Mouse (Mus musculus): ENCODE measurements around the gene Sdsl. TPM values are rescaled to one million over a fixed set of nuclear protein-coding genes. Genes with fewer than 3 reads are reported as not detected.
A peak's percentile ranks its signal among the peaks of the same experiment; 100 is the strongest.
"Not testable (repeated sequence)": the region's sequence is repeated elsewhere in the genome, so short reads cannot be mapped to it uniquely, and the experiment has no call there.

Gene Sdsl
- total RNA-seq (2021): 10 to 100 TPM; 33.5 to 38.3 TPM
- long read RNA-seq, experiment 1, partial matches to known transcripts: 94 of 109 reads
- long read RNA-seq, experiment 1, other reads (novel, unspliced or antisense): 15 of 109 reads
- long read RNA-seq, experiment 2, partial matches to known transcripts: 52 of 58 reads
- long read RNA-seq, experiment 2, other reads (novel, unspliced or antisense): 6 of 58 reads

DNA sequence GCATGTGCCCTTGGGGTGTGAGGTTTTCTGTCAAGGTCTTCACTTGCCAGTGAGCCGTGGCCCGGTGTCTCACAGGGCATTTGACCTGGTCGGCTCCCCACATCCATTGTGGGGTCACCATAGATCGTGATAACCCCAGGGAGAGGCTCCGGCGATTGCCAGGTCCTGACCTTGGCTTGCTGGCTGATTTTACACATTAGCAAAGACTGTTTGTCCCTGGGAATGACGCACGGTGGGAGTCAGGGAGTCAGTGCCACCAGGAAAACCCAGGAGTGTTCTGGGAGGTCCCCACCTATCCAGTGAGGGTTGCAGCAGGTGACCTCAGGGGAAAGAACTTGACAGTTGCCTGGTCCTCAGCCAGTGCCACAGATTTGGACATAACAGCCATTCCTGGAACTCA, at the start of gene Sdsl:
Sdsl (minus strand) TSS at position 41 of the 400 bp plus-strand sequence.
- no peak for DNase-seq

DNA sequence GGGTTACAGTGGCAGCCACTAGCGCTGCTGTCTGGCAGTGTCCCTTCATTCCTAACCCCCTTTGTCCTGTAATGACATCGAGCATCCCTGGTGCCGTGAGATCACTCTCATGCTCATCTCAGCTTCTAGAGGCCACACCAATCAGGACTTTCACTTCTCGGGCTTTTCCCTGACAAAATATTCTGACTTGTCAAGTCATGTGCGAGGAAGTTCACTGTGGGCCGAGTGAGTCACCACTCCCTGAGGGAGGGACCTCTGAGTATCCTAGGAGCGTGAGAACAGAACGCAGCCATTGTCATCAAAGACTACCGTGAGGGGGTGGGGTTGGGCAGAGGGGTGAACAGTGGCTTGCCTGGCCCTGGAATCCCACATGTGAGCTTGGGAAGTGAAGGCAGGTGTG, 44.9 kb upstream of the Sdsl start:
- DNase-seq: peak; percentile 52

DNA sequence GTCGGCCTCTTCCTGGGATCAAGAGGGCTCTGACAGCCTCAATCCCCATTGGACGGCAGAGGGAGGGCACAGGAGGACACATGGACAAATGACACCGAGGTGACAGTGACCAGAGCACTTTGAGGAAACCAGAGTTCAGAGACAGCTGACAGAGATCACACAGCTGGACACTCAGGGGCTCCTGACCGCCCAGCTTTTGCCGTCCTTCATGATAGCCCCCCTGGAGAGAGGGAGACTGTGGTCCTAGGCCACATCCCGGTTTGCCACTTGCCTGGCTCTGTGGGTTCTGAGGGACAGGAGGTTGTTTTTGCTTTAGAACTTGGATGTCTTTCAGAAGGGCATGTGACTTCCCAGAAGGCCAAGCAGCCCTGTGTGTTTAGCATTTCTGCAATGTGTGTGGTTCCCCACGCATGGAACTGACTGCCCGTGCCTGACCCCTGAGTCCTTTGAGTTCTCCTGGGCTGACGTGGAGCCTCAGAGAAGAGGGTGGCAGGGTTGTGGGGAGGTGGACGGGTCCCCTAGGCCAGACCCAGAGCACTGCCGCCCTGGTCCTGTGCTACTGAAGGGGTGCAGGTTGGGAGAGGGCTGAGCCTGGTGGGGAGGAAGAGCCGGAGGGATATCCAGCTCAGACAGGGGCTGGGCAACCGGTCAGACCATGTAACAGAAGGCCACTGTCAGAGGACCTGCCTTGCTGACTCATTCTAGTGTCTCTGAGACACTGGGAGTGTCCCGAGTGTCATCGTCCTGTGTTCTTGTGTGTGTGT, 43.8 kb upstream of the Sdsl start:
- DNase-seq: peak; percentile 53

DNA sequence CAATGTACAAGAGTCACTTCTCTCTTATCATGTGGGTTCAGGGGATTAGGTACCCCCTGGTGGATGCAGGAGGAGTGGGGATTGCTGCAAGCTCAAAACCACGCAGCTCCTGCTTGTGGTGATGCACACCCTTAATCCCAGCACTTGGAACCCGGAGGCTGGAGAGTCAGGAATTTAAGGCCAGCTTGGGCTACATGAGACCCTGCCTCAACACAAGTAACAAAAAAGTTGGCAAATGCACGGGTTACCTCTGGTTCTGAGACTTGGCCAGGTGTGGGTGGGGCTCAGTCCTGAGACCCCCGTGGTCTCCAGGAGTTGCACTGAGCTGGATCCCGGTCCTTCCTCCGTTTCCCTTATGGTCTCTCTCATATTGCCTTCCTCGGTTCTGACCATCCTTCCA, 42.8 kb upstream of the Sdsl start:
- no peak for DNase-seq

DNA sequence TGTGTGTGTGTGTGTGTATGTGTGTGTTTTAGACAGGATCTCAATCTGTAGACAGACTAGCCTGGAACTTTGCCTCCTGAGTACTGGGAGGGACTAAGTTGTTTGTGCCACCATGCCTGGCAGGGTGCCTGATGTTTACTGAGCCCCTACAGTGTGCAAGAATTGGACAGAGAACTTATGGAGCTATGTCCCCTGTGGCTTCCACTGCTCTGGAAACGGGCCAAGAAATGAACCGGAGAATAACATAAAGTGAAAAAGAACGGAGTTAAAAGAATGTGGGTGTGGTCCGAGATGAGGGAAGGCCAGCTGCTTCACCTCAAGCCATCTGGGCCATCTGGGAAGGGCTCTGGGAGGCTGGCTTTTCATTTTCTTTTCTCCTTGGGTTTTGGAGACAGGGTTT, 42.1 kb upstream of the Sdsl start:
- peak; percentile 63 for DNase-seq

DNA sequence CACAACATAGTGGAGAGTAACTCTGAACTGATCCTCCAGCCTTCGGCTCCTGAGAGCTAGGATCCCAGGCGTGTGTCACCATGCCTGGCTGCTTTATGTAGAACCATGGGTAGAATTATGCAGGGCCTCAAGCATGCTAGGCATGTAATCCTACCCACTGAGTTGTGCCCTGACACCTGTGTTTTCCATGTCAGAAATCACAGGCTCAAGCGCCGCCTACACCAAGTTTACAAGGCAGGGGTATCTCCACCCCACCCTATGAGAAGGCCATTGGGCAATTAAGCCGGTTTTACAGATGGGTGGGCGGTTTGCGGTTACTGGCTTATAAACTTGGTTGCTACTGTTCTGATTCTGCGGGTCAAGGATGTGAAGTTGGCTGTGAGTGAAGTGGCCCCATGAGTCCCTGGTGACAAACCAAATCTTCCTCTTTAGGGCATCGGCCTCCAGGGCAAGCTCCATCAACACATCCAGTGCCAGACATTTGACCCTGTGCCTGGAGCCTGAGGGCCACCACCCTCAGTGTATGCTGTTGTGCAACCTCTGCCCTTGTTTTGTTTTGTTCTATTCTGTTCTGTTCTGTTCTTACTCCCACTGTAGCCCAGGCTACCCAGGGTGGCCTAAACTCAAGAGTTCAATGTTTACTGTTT, 41.5 kb upstream of the Sdsl start:
- peak; percentile 61 for DNase-seq

DNA sequence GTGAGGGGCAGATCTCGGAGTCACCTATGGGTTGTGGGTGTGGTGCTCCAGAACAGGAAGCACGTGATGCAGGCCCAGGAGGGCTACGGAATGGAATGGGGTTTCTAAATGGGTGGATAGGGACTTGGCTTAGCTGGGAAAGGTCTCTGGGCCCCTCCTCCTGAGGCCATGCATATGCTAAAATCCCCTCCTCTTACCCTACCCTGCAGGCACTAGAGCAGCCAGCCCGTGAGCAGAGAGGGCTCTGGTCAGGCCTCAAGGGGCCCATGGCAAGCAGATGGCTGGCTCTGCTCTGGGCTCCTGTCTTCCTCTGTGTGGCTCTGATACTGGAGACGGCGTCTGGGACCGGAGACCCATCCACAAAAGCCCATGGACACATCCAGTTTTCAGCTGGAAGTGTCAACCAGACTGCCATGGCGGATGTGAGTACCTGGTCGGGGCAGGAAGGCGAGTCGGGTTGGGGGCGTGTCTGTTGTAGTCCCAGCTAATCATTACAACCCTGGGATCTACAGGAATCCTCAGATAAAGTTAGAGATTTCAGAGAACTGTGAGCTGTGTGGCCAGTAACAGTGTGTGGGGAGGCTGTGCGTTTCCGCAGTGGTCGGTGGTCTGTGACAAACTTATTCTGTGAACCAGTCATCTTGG, 40.4 kb upstream of the Sdsl start:
- no peak for DNase-seq

DNA sequence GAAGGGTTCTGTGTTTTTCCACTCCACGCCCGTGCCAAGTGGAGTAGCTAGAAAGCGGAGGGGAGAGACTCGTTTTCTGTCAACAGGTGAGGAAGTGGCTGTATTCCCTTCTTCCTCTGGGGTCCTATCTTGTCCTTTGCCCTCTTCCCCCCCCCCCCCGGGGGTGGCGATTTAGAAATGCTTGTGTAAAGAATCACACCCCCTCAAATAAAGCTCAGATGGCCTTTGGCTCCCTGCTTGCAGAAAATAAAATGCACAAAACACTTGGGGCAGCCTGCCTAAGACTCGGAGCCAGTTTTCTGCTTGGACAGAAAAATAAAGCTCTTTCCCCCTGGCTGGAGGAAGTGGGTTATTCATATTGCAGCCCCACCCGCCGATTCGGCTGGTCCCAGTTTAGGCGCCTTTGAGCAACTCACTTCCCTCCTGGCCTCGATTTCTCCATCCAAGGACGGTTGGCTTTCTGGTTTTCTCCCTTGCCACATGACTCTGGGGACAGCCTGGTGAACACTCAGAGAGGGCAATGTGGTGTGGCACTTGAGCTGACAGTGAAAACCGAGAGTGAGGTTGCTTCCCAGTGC, 39.1 kb upstream of the Sdsl start:
- DNase-seq: peak; percentile 64

DNA sequence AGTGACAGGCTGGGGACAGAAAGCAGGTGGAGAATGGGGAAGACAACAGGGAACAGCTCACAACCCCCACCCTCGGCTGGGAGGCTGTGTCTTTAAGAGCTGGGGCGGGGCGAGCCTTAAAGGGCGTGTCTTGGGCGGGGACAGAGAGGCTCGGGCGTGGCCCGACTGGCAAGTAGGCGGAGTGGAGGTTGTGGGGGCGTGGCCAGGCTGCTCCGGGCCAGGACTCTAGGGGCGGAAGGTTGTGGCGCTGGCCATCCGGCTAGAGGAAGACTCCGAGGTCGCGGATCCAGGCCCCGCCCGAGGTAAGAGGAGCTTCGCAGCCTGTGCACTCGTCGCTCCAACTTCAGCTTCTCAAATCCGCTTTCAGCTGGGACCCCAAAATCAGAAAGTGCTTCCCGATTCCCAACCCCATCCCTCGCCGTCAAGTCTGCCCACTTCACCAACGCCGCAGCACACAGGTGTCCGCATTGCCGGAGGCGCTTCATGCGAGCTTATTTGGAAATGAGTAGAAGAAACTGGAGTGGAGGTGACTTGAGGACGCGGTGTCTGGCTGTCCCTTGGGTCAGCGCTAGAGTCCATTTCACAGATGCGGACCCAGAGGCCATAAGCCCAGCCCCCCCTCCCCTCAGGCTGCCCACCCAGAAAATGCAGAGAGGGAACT, 38.5 kb upstream of the Sdsl start, which contains the start of gene Slc8b1:
Slc8b1 (plus strand) TSS at position 187 of the 661 bp plus-strand sequence.
- peak; percentile 98 for DNase-seq

DNA sequence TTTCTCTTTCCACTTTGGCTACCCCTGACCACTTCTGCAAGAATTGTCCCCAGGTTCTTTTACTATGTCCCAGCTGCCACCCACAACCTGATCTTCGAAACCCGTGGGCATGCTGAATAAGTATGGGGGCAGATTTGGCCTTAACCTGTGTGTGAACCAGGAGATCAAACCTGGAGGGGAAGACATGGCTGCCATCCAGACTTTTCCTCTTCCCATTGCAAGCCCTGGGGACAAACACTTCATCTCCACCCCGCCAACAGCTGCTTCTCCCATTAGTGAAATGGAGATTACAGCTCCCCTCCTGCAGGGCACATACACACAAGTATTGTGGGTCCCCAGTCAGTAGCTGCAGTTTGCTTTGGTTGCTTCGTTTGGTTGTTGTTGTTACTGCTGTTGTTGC, 34.7 kb upstream of the Sdsl start:
- DNase-seq: no peak

DNA sequence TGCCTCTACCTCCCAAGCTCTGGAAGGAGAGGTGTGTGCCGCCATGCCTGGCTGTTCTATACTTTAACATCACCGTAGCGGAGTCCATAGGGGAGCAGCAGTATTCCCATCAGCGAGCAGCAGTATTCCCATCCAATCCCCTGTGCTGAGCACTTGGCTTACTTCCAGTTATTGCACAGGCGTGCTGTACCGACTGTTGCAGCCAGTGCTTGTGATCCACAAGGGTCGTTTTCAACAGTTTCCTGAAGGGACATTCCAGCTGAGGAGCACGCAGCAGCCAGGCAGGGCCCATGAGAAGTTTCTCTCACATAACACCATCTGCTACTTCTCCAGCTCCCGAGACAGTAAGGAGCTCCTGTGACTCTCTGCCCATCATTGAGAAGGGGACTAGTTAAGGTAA, 33.9 kb upstream of the Sdsl start:
- DNase-seq: no peak

DNA sequence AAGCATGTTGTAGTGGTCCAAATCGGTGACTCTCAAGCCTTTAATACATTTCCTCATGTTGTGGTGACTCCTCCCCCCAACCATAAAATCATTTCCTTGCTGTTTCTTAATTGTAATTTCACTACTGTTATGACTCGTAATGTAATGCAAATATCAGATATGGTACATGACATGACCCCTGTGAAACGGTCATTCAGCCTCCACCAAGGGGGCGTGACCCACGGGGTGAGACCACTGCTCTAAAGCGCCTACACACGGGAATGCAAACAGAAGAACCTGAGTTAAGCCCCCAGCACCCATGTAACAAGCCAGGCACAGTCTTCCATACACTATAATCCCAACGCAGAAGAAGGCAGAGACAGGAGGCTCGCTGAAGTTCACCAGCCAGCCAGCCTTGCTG, 33.2 kb upstream of the Sdsl start:
- no peak for DNase-seq

DNA sequence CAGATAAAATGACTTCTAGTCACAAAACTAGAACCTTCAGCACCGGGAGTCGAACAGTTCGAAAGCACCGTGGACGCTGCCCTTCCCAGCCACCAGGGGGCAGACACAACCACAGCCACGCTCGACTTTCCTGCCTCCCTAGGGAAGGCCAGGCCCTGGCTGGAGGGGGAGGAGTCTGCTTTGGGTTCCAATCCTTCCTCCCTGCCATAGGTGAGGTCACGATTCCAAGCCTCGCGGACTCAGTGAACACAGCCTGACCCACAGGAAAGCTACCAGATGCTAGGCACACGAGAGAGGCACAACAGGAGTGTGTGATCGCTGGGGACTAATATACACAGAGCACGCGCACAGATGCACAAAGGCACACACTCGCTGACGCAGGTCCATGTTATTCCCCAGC, 32.8 kb upstream of the Sdsl start:
- peak; percentile 88 for DNase-seq

DNA sequence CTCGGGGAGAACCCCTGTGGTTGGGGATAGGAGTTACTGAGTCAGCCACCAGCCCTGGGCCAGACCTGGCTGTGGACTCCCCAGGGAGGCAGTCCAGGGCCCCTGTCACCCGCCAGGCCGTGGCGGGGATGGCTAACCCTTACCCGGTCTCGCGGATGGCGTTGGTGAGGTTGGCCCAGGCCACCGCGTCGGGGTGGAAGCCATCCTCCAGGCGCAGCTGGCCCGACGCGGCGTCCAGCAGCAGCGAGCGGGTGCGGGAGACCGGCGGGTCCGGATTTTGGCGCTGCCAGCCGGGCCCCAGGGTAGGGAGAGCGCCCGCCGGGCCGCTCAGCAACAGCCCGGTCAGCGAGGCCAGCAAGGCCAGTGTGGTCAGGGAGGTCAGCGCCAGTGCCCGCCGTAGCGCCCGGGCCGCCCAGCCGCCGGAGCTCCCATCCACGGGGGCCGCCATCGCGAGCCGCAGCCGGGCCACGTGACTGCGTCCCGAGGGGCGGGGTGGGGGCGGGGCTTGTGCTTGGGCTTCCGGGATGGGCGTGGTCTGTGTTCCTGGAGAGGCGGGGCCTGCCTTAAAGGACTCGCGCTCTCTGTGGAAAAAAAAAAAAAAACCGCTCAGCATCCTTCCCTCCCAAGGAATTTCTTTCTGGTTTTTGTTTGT, 30.7 kb upstream of the Sdsl start, which contains the start of gene Plbd2:
Plbd2 (minus strand) TSS at position 482 of the 652 bp plus-strand sequence.
- DNase-seq: peak; percentile 93

DNA sequence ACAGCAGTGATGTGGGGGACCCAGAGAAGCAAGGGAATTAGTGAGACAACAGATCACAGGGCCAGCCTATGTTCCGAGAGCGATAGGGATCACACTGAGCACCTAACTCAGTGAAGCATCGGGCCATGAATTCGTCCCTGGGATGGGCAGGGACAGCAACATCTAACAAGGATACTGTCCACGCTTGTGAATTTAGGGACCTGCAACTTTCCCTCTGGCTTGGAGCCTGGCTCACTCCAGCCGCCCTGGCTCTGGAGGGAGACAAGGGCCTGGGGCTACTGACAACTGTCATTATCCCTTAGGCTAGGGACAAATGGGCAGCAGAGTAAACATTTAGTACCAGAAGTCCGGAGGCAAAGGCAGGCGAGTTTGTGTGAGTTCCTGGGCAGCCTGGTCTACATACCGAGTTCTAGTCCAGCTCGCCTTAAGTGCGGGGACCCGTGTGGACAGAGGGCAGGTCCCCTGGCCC, 30.1 kb upstream of the Sdsl start:
- no peak for DNase-seq

DNA sequence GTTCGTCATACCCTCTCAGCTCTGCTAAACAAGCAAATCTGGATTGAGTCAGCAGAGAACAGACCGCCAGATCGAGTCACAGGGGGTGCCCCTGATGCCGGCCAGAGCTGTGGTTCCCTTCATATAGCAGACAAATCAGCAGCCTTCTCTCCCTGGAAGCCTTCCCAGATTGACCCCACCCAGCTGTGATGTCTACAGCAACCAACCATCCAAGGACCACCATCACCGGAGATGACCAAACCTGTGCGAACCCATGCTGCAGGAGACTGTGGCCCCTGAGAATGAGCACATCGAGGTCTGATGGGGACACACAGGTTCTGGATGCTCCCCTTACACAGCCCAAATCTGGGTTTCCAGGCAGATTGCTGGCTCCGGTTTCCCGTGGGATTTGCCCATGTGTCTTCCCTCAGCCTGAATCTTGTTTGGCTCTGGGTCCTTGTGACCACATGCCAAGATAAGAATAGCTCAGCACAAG, 29.6 kb upstream of the Sdsl start:
- DNase-seq: no peak

DNA sequence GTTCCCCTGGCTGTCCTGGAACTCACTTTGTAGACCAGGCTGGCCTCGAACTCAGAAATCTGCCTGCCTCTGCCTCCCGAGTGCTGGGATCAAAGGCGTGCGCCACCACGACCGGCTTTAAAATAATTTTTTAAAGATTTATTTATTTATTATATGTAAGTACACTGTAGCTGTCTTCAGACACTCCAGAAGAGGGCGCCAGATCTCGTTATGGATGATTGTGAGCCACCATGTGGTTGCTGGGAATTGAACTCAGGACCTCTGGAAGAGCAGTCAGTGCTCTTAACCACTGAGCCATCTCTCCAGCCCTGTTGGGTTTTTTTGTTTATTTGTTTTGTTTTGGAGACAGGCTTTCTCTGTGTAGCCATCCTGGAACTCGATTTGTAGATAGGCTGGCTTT, 28.0 kb upstream of the Sdsl start:
- not testable (repeated sequence) for DNase-seq

DNA sequence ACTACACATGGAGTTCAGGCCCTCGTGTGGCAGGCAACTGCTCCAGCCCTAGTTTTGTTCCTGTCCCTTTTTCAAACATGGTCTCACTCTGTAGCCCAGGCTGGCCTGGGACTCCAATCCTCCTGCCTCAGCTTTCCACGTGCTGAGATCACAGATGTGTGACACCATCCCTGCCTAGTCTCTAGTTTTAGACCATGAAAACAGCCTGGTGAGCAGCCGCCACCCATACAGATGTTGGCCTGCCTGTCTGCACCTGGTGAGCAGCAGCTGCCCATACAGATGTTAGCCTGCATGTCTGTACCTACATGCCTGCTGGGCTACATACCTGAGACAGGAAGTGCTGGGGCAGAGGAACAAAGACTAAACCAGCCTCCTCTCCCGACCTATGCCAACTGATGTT, 26.6 kb upstream of the Sdsl start:
- DNase-seq: no peak

DNA sequence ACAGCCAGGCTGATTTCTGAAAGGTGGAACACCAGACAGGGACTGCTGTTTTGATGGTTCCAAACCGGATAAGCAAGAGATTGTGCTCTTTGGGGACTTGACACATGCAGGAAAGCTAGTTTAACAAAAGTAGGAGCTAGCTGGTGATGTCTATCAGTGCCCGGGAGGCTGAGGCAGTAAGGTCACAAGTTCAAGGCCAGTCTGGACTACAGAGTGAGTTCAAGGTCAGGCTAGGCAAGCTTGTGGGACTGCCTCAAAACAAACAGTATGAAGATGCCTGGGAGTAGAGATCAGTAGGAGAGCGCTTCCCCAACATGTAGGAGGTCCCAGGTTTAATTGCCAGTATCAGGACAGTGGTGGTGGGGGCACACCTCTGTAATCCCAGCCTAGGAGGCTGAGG, 24.5 kb upstream of the Sdsl start:
- no peak for DNase-seq

DNA sequence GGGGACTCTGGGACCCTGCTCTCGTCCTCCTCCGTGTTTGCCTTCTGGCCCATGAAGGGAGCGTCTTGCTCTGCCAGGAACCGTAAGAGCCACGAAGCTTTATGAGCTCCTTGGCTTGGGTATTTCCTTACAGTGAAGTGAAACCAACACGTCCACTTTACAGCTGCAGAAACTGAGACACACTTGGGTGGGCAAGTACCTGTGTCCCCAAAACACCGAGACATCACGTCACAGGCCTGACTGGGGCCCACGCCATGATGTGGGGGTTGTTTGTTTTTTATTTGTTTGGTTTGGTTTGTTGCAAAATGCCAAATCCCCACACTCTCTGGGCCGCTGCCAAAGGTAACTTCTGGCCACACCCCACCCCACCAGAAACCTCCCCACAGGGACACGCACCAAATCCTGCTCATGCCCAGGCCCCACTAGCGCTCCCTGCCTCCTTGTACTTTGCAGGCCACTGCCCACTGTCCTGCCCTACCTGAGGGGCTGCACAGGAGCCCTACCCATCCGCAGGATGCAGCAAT, 23.2 kb upstream of the Sdsl start:
- no peak for DNase-seq

Data from adrenal gland, postnatal 10 days (tissue).